Comparison of ENCODE assay signal across 31 mouse cellular contexts in the genomic region with DNA sequence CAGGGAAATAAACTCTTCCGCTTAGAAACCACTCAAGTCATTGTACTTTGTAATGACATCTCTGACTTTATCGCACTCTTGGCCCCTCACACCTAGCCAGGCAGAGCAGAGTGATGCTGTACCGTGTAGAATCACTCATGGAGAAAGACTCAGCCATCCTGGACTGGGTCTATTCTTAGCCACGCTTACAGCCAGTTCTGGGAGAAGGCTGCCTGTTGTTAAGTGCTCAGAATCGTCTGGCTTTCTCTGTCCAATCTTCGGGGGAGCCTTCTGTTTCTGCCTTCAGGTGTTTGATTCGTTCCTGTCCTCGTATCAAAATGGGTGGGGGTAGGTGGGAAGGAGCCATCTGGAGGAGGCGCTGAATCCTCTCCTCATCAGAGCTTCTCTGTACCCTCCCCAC.
DNase-seq lines count a peak whose midpoint lies in the region; ATAC-seq and TF ChIP-seq lines count a peak whose summit lies in the region.
"Had no signal": no experiment of that assay in that cellular context is flagged by ENCODE, and none has a peak within 500 bp of the region (broad histone marks: within the 10 kb centered on the region; RNA-seq: fewer than 3 reads in every experiment).

No protein-coding gene starts in this region.

- 46% methylated on average over 9 of the region's 9 CpGs for whole genome bisulfite sequencing in heart, embryonic 13.5 days
- 32% methylated on average over 9 of the region's 9 CpGs for WGBS in kidney, postnatal 0 days

- H3K27ac ChIP-seq in heart, embryonic 13.5 days (replicated peaks), result no peak overlapping the region
- no peak overlapping the region for H3K27ac ChIP-seq in kidney, postnatal 0 days
- H3K27ac ChIP-seq: forebrain, embryonic 13.5 days; hindbrain, embryonic 13.5 days; left cerebral cortex, adult 2 months; limb, embryonic 13.5 days; lung, embryonic 15.5 days; stomach, postnatal 0 days had no signal

- H3K4me3 ChIP-seq in heart, embryonic 13.5 days, result no peak overlapping the region
- no peak overlapping the region for H3K4me3 ChIP-seq in kidney, postnatal 0 days (replicated peaks; ENCODE audit: low read depth, low read length)
- H3K4me3 ChIP-seq: forebrain, embryonic 13.5 days; hindbrain, embryonic 13.5 days; left cerebral cortex, adult 2 months; limb, embryonic 13.5 days; lung, embryonic 15.5 days had no signal

- peak overlapping the region; percentile 42 for H3K4me2 ChIP-seq in heart, embryonic 13.5 days
- H3K4me2 ChIP-seq in kidney, postnatal 0 days (ENCODE audit: low read length), result no peak overlapping the region
- H3K4me2 ChIP-seq: forebrain, embryonic 13.5 days; hindbrain, embryonic 13.5 days; limb, embryonic 13.5 days; liver, embryonic 11.5 days; lung, embryonic 15.5 days; midbrain, embryonic 11.5 days had no signal

- no peaks in the 10 kb centered on the region for H3K27me3 ChIP-seq in heart, embryonic 13.5 days (replicated peaks)
- no peaks in the 10 kb centered on the region for H3K27me3 ChIP-seq in kidney, postnatal 0 days (ENCODE audit: insufficient read depth, low read length)
- H3K27me3 ChIP-seq: forebrain, embryonic 13.5 days; hindbrain, embryonic 13.5 days; limb, embryonic 13.5 days; lung, embryonic 15.5 days had no signal

- H3K9ac ChIP-seq in heart, embryonic 13.5 days, result no peak overlapping the region
- H3K9ac ChIP-seq in kidney, postnatal 0 days (ENCODE audit: low read depth, low read length), result no peak overlapping the region
- H3K9ac ChIP-seq: forebrain, embryonic 13.5 days; hindbrain, embryonic 13.5 days; limb, embryonic 13.5 days; lung, embryonic 15.5 days had no signal

- H3K4me1 ChIP-seq in heart, embryonic 13.5 days, result peaks cover 6% of the 10 kb centered on the region; the same call in 1 of the 2 replicates
- no peaks in the 10 kb centered on the region for H3K4me1 ChIP-seq in kidney, postnatal 0 days (replicated peaks; ENCODE audit: insufficient read depth, low read length)
- H3K4me1 ChIP-seq: forebrain, embryonic 13.5 days; hindbrain, embryonic 13.5 days; lung, embryonic 15.5 days had no signal

- intact Hi-C loops in heart, postnatal 25 days (cut with DNase I), result no loop called here

- H3K36me3 ChIP-seq in heart, embryonic 13.5 days, result no peaks in the 10 kb centered on the region
- no peaks in the 10 kb centered on the region for H3K36me3 ChIP-seq in kidney, postnatal 0 days (ENCODE audit: insufficient read depth, low read length)
- H3K36me3 ChIP-seq: hindbrain, embryonic 13.5 days; limb, embryonic 13.5 days; lung, embryonic 15.5 days had no signal

- TF ChIP-seq CTCF in kidney, postnatal 0 days (IDR thresholded peaks at IDR 0.05; ENCODE audit: low read depth), result no peak

- no peak for DNase-seq in heart, postnatal 25 days (ENCODE audit: low spot score)
- peak; percentile 47 for DNase-seq in kidney, postnatal 0 days (ENCODE audit: low spot score)
- no peak for DNase-seq in kidney, postnatal 4 days
- DNase-seq in ES-CJ7 (ENCODE audit: low read depth, low spot score), result peak; percentile 38
- peak; percentile 50 for DNase-seq in brain, adult 2 months (ENCODE audit: low read depth, low spot score)
- DNase-seq in lung, postnatal 4 days, result no peak
- DNase-seq: adrenal gland, adult 2 months; cerebellum, adult 11 months; cerebellum, adult 9-10 months; cerebellum, postnatal 36 days; gastrocnemius, postnatal 25 days; heart, adult 11 months; heart, postnatal 4 days; kidney, adult 8-10 months; kidney, postnatal 25 days; right cerebral cortex, postnatal 4 days; thymus, adult 2 months; thymus, postnatal 36 days had no signal

- ATAC-seq in heart, embryonic 13.5 days (ENCODE audit: extremely low read depth, insufficient number of reproducible peaks, low FRiP score, low TSS enrichment), result no peak
- ATAC-seq in kidney, postnatal 0 days (replicated peaks; ENCODE audit: low FRiP score, low read depth), result no peak
- ATAC-seq: activated CD4-positive, CD25-positive, alpha-beta regulatory T cell, adult 4 months; CD4-positive, CD25-positive, alpha-beta regulatory T cell, adult 4 months; forebrain, embryonic 13.5 days; intestine, embryonic 16.5 days; midbrain, embryonic 16.5 days had no signal

- H3K9me3 ChIP-seq in heart, embryonic 13.5 days, result no peaks in the 10 kb centered on the region
- H3K9me3 ChIP-seq in kidney, postnatal 0 days (replicated peaks; ENCODE audit: low read length), result no peaks in the 10 kb centered on the region
- H3K9me3 ChIP-seq: forebrain, embryonic 13.5 days; hindbrain, embryonic 13.5 days; limb, embryonic 13.5 days; lung, embryonic 15.5 days had no signal

Comparison
In these comparisons a context has a peak if more than half of its experiments do, and no peak if none do; other contexts are left out.
1. DNase-seq: peak in kidney, postnatal 0 days (single experiment), ES-CJ7 (single experiment) and brain, adult 2 months (single experiment); none in heart, postnatal 25 days (single experiment), kidney, postnatal 4 days (0 of 2) and lung, postnatal 4 days (0 of 2).